Mouse (Mus musculus) olfactory bulb, adult 2 months (tissue): ENCODE data around the gene Pced1b.

Experiments
- CTCF ChIP-seq: fragments of 200-500 bp; IDR thresholded peaks from 2 replicates; pipeline ENCODE4 v1.5.1; 2012; ENCODE audit warnings: low read depth, mild to moderate bottlenecking, low read length, moderate library complexity; ENCODE audit not compliant: insufficient read depth
- POLR2A ChIP-seq: fragments of 200-500 bp; IDR thresholded peaks from 2 replicates; pipeline ENCODE4 v1.6.1; 2012; ENCODE audit warnings: mild to moderate bottlenecking, low read depth, low read length, moderate library complexity; ENCODE audit not compliant: insufficient read depth

GRCm38 (mm10) chr15:97378061-97378460 lies 131.2 kb downstream of the Pced1b start:
- TF ChIP-seq POLR2A (no peak), CTCF (no peak)
